Mouse (Mus musculus) liver, embryonic 16.5 days (tissue): ENCODE results near the gene Kdm4a. TPM values are rescaled to one million over a fixed set of nuclear protein-coding genes. Genes with fewer than 3 reads are reported as not detected.

Source experiments
- ATAC-seq: fragments of 200-750 bp; cut with Nextera tagmentation; 2 replicates; pipeline ENCODE4 v1.8.0; 2017; ENCODE audit warnings: low read depth, mild to moderate bottlenecking, moderate number of reproducible peaks, moderate library complexity
- H3K27ac ChIP-seq: fragments of 300-500 bp; sonication (generic); 2 replicates; pipeline ENCODE4 v1.5.1; 2014; ENCODE audit warnings: mild to moderate bottlenecking, low read length
- H3K27me3 ChIP-seq: fragments of 300-500 bp; sonication (generic); 2 replicates; pipeline ENCODE4 v1.6.1; 2014; ENCODE audit warnings: low read depth, low read length, mixed read lengths; ENCODE audit not compliant: control insufficient read depth, insufficient read depth
- H3K36me3 ChIP-seq: fragments of 300-500 bp; sonication (generic); 2 replicates; pipeline ENCODE4 v1.6.1; 2014; ENCODE audit warnings: mild to moderate bottlenecking; ENCODE audit not compliant: control insufficient read depth, insufficient read depth
- H3K4me1 ChIP-seq: fragments of 300-500 bp; sonication (generic); 2 replicates; pipeline ENCODE4 v1.6.1; 2014; ENCODE audit warnings: low read depth, low read length, mixed read lengths; ENCODE audit not compliant: control insufficient read depth
- H3K4me2 ChIP-seq: fragments of 300-500 bp; sonication (generic); 2 replicates; pipeline ENCODE4 v1.6.1; 2014; ENCODE audit warnings: low read depth, low read length, mixed read lengths
- H3K4me3 ChIP-seq: fragments of 300-500 bp; sonication (generic); 2 replicates; pipeline ENCODE4 v1.5.1; 2014; ENCODE audit warnings: low read depth, mild to moderate bottlenecking, low read length
- H3K9ac ChIP-seq: fragments of 300-500 bp; sonication (generic); 2 replicates; pipeline ENCODE4 v1.6.1; 2014; ENCODE audit warnings: low read depth, low read length
- H3K9me3 ChIP-seq: fragments of 300-500 bp; sonication (generic); replicated peaks from 2 replicates; pipeline ENCODE4 v1.6.1; 2016; ENCODE audit warnings: low read length; ENCODE audit not compliant: control insufficient read depth
- WGBS: fragments of 180-500 bp; shearing (Covaris S2); extraction: QIAGEN DNeasy Blood & Tissue Kit; methylation state at CpG from one replicate; pipeline ENCODE4 v1.1.7; 2014; ENCODE audit not compliant: insufficient replicate concordance; 5-methylcytosine and 5-hydroxymethylcytosine counted together
- polyA plus RNA-seq: library from polyadenylated mRNA; unstranded; fragments of >200 nt; fragmentation: Nextera tagmentation; extraction: Ambion mirVana; gene quantifications from 2 replicates; pipeline ENCODE4 v1.2.1, GENCODE M21; 2015

Gene Kdm4a
- polyA plus RNA-seq, 1 experiment from 2014 or later = 9.7 TPM

- no peaks in the 10 kb centered on the region for H3K9me3 ChIP-seq
- H3K4me3 ChIP-seq = no peak overlapping the region
- H3K9ac ChIP-seq = no peak overlapping the region
- H3K4me1 ChIP-seq = peaks cover 7% of the 10 kb centered on the region
- ATAC-seq = peak; percentile 23
- no peak overlapping the region for H3K27ac ChIP-seq
- no peaks in the 10 kb centered on the region for H3K27me3 ChIP-seq
- 37% methylated on average over 10 of the region's 10 CpGs for WGBS
- H3K4me2 ChIP-seq = no peak overlapping the region
- peaks cover 57% of the 10 kb centered on the region for H3K36me3 ChIP-seq
Measured at GRCm38 (mm10) chr4:118148317-118148687, 31.5 kb downstream of the Kdm4a start.

GRCm38 (mm10) chr4:118147547-118148316 is 32.1 kb downstream of the Kdm4a start:
- H3K4me2 ChIP-seq = no peak overlapping the region
- H3K9ac ChIP-seq = no peak overlapping the region
- H3K9me3 ChIP-seq = no peaks in the 10 kb centered on the region
- peaks cover 7% of the 10 kb centered on the region for H3K4me1 ChIP-seq
- H3K27me3 ChIP-seq = no peaks in the 10 kb centered on the region
- ATAC-seq = no peak
- H3K36me3 ChIP-seq = peaks cover 60% of the 10 kb centered on the region
- WGBS = 87% methylated on average over 19 of the region's 19 CpGs
- no peak overlapping the region for H3K4me3 ChIP-seq
- no peak overlapping the region for H3K27ac ChIP-seq

GRCm38 (mm10) chr4:118147090-118147489 is 32.8 kb downstream of the Kdm4a start:
- ATAC-seq = no peak
- Histone ChIP-seq H3K9ac (no peak overlapping the region), H3K4me2 (no peak overlapping the region), H3K27me3 (no peaks in the 10 kb centered on the region), H3K4me1 (peaks cover 7% of the 10 kb centered on the region), H3K36me3 (peaks cover 66% of the 10 kb centered on the region), H3K27ac (no peak overlapping the region), H3K4me3 (no peak overlapping the region), H3K9me3 (no peaks in the 10 kb centered on the region)
- 86% methylated on average over 10 of the region's 10 CpGs for WGBS

DNA sequence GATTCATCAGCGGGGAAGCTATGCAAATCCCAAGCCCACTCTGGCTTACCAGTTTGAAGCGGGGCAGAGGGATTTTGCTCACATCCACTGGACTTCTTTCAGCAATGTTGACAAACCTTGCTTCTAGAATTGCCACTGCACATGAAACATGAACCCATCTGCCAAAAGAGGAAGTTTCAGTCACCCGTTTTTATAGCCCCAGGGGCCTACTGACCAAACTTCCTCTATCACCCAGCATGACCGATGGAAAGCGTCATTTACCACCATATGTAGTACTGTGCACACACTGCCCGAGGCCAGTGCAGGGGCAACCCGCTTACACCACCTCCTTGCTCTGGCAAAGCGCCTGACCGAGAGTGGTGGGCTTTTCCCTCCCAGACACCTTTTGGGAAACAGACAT is 35.5 kb downstream of the Kdm4a start:
- Histone ChIP-seq H3K4me2 (no peak overlapping the region), H3K27ac (peak overlapping the region; percentile 41; the same call in 1 of the 2 replicates), H3K4me3 (no peak overlapping the region), H3K9me3 (no peaks in the 10 kb centered on the region), H3K36me3 (peaks cover 74% of the 10 kb centered on the region), H3K9ac (no peak overlapping the region), H3K4me1 (peaks cover 7% of the 10 kb centered on the region), H3K27me3 (no peaks in the 10 kb centered on the region)
- 58% methylated on average over 9 of the region's 9 CpGs for WGBS
- 0 out of 2 replicates have a peak, but pooled peaks have one; percentile 32 for ATAC-seq

GRCm38 (mm10) chr4:118143679-118144078 is 36.2 kb downstream of the Kdm4a start:
- ATAC-seq = no peak
- H3K36me3 ChIP-seq = peaks cover 68% of the 10 kb centered on the region

GRCm38 (mm10) chr4:118141511-118141910 is 38.3 kb downstream of the Kdm4a start:
- ATAC-seq = no peak
- 82% methylated on average over 5 of the region's 5 CpGs for WGBS
- Histone ChIP-seq H3K9ac (no peak overlapping the region), H3K4me2 (no peak overlapping the region), H3K27me3 (no peaks in the 10 kb centered on the region), H3K27ac (no peak overlapping the region), H3K4me1 (no peaks in the 10 kb centered on the region), H3K4me3 (no peak overlapping the region), H3K36me3 (peaks cover 62% of the 10 kb centered on the region), H3K9me3 (no peaks in the 10 kb centered on the region)

More at GRCm38 (mm10) chr4:118143679-118144078, 36.2 kb downstream of the Kdm4a start:
- H3K4me2 ChIP-seq = no peak overlapping the region
- peaks cover 5% of the 10 kb centered on the region for H3K4me1 ChIP-seq
- H3K4me3 ChIP-seq = no peak overlapping the region
- WGBS = 84% methylated on average over 7 of the region's 7 CpGs
- no peak overlapping the region for H3K27ac ChIP-seq
- H3K9me3 ChIP-seq = no peaks in the 10 kb centered on the region
- no peak overlapping the region for H3K9ac ChIP-seq
- no peaks in the 10 kb centered on the region for H3K27me3 ChIP-seq

DNA sequence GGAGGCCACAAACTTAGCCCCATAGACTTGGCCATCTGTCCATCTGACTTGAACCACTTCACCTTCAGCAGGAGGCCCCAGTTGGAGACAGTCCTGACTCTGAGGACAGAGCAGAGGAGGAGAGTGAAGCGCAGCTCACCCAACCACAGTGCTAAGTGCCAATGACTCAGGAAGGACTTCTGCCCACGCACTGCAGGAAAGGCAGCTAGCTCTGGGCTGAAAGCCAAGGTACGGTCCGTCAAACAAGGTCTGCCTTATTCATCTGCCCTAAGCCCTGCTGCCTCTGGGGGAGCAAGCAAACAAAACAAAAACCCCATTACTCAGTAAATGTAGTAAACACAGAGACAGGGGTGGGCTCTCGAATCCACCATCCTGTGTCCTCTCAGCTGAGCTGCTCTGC is 41.0 kb downstream of the Kdm4a start:
- Histone ChIP-seq H3K36me3 (peaks cover 41% of the 10 kb centered on the region), H3K9ac (no peak overlapping the region), H3K4me2 (no peak overlapping the region), H3K27me3 (no peaks in the 10 kb centered on the region), H3K4me3 (no peak overlapping the region), H3K4me1 (peaks cover 8% of the 10 kb centered on the region), H3K27ac (no peak overlapping the region), H3K9me3 (no peaks in the 10 kb centered on the region)
- peak; percentile 8; the same call in 1 of the 2 replicates for ATAC-seq
- WGBS = 77% methylated on average over 5 of the region's 5 CpGs

GRCm38 (mm10) chr4:118137857-118138256 is 42.0 kb downstream of the Kdm4a start:
- H3K4me2 ChIP-seq = no peak overlapping the region
- H3K27me3 ChIP-seq = no peaks in the 10 kb centered on the region
- H3K4me1 ChIP-seq = peaks cover 11% of the 10 kb centered on the region
- no peak overlapping the region for H3K27ac ChIP-seq
- ATAC-seq = no peak
- H3K9me3 ChIP-seq = no peaks in the 10 kb centered on the region
- H3K36me3 ChIP-seq = peaks cover 31% of the 10 kb centered on the region
- H3K4me3 ChIP-seq = no peak overlapping the region
- 84% methylated on average over 16 of the region's 16 CpGs for WGBS
- no peak overlapping the region for H3K9ac ChIP-seq

GRCm38 (mm10) chr4:118137311-118137710 is 42.5 kb downstream of the Kdm4a start:
- no peak overlapping the region for H3K27ac ChIP-seq
- H3K9me3 ChIP-seq = no peaks in the 10 kb centered on the region
- H3K4me2 ChIP-seq = no peak overlapping the region
- H3K36me3 ChIP-seq = peaks cover 25% of the 10 kb centered on the region
- H3K4me3 ChIP-seq = no peak overlapping the region
- no peak overlapping the region for H3K9ac ChIP-seq
- no peaks in the 10 kb centered on the region for H3K27me3 ChIP-seq
- WGBS = 93% methylated on average over 10 of the region's 10 CpGs
- peaks cover 13% of the 10 kb centered on the region for H3K4me1 ChIP-seq
- ATAC-seq = no peak
